Mouse (Mus musculus) midbrain, embryonic 16.5 days (tissue): ENCODE data around the gene Msantd3. TPM values are rescaled to one million over a fixed set of nuclear protein-coding genes. Genes with fewer than 3 reads are reported as not detected.

Experiments used
- ATAC-seq: fragments of 200-750 bp; cut with Nextera tagmentation; 2 replicates; pipeline ENCODE4 v1.8.0; 2017; ENCODE audit warnings: moderate TSS enrichment
- H3K27ac ChIP-seq: fragments of 300-500 bp; sonication (generic); 2 replicates; pipeline ENCODE4 v1.5.1; 2014; ENCODE audit warnings: mild to moderate bottlenecking, low read length, mixed read lengths
- H3K27me3 ChIP-seq: fragments of 300-500 bp; sonication (generic); 2 replicates; pipeline ENCODE4 v1.6.1; 2014; ENCODE audit warnings: low read depth, low read length, mixed read lengths; ENCODE audit not compliant: control insufficient read depth, insufficient read depth
- H3K36me3 ChIP-seq: fragments of 300-500 bp; sonication (generic); 2 replicates; pipeline ENCODE4 v1.6.1; 2014; ENCODE audit warnings: mild to moderate bottlenecking, low read length, moderate library complexity, mixed read lengths; ENCODE audit not compliant: control insufficient read depth, insufficient read depth
- H3K4me1 ChIP-seq: fragments of 300-500 bp; sonication (generic); 2 replicates; pipeline ENCODE4 v1.6.1; 2014; ENCODE audit warnings: mild to moderate bottlenecking, low read length, mixed read lengths; ENCODE audit not compliant: control insufficient read depth, insufficient read depth
- H3K4me2 ChIP-seq: fragments of 300-500 bp; sonication (generic); 2 replicates; pipeline ENCODE4 v1.6.1; 2014; ENCODE audit warnings: mild to moderate bottlenecking, low read length, mixed read lengths
- H3K4me3 ChIP-seq: fragments of 300-500 bp; sonication (generic); 2 replicates; pipeline ENCODE4 v1.5.1; 2014; ENCODE audit warnings: low read depth, mild to moderate bottlenecking, low read length, moderate library complexity, mixed read lengths
- H3K9ac ChIP-seq: fragments of 300-500 bp; sonication (generic); 2 replicates; pipeline ENCODE4 v1.6.1; 2014; ENCODE audit warnings: low read depth, low read length, mixed read lengths
- H3K9me3 ChIP-seq: fragments of 300-500 bp; sonication (generic); replicated peaks from 2 replicates; pipeline ENCODE4 v1.6.1; 2014; ENCODE audit warnings: mild to moderate bottlenecking, low read length, mixed read lengths; ENCODE audit not compliant: control insufficient read depth, poor library complexity, severe bottlenecking
- WGBS: fragments of 180-500 bp; shearing (Covaris S2); extraction: QIAGEN DNeasy Blood & Tissue Kit; methylation state at CpG from one replicate; pipeline ENCODE4 v1.1.7; 2014; 5-methylcytosine and 5-hydroxymethylcytosine counted together
- polyA plus RNA-seq: library from polyadenylated mRNA; unstranded; fragments of >200 nt; fragmentation: Nextera tagmentation; extraction: Ambion mirVana; gene quantifications from 2 replicates; pipeline ENCODE4 v1.2.1, GENCODE M21; 2015

Gene Msantd3
- polyA plus RNA-seq, 1 experiment from 2014 or later = 23.6 TPM

GRCm38 (mm10) chr4:48540576-48541111, 909 bp downstream of the Msantd3 start:
- under 1% methylated on average over 38 of the region's 50 CpGs for WGBS

DNA sequence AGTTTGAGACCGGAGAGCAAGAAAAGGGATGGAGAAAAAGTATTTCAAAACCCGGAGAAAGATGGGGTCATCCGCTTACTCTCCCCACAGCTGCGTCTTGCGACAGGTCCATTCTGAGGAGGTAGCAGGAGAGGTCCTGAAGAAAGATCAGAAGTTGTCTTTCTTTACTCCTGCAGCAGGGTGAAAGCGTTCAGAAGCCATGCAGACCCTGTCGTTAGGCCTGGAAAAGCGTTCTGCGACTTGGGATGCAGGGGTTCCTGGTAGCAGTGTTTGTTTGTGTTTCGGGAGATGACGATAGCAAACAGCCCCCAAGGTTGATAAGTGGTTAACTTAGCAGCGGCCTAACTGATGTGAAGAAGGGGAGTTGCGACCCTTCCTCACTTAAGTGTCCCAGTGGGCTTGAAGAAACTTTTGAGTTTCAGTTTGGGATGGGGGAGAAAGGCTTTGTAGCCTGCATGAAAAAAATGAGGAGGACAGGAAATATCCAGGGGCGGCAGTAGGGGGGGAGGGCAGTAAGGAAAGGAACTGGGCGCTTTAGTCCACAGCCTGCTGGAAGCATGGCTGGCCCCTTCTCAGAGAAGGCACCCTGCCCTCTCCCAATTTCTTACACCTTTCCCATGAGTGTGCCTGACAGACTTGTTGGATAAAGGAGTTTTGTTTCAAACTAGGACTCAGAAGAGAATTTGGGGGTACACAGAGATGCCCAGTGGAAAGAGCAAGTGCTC, 2.0 kb downstream of the Msantd3 start:
- H3K9ac ChIP-seq = peak overlapping the region; percentile 45
- H3K9me3 ChIP-seq = no peaks in the 10 kb centered on the region
- H3K4me3 ChIP-seq = peak overlapping the region; percentile 78
- peaks cover 39% of the 10 kb centered on the region for H3K4me1 ChIP-seq
- peak overlapping the region; percentile 72 for H3K4me2 ChIP-seq
- no peak for ATAC-seq
- H3K27me3 ChIP-seq = no peaks in the 10 kb centered on the region
- H3K27ac ChIP-seq = no peak overlapping the region
- H3K36me3 ChIP-seq = no peaks in the 10 kb centered on the region
- 2% methylated on average over 15 of the region's 15 CpGs for WGBS

More at GRCm38 (mm10) chr4:48540576-48541111, 909 bp downstream of the Msantd3 start:
- peak overlapping the region; percentile 78 for H3K4me3 ChIP-seq
- no peaks in the 10 kb centered on the region for H3K36me3 ChIP-seq
- peak overlapping the region; percentile 72 for H3K4me2 ChIP-seq
- ATAC-seq = peak; percentile 69
- peak overlapping the region; percentile 90 for H3K27ac ChIP-seq
- peak overlapping the region; percentile 94 for H3K9ac ChIP-seq
- peaks cover 29% of the 10 kb centered on the region for H3K4me1 ChIP-seq
- no peaks in the 10 kb centered on the region for H3K9me3 ChIP-seq
- no peaks in the 10 kb centered on the region for H3K27me3 ChIP-seq

GRCm38 (mm10) chr4:48542351-48542750, 2.6 kb downstream of the Msantd3 start:
- Histone ChIP-seq H3K27ac (no peak overlapping the region), H3K9ac (no peak overlapping the region), H3K36me3 (no peaks in the 10 kb centered on the region), H3K4me3 (no peak overlapping the region), H3K4me2 (peak overlapping the region; percentile 72; the same call in 1 of the 2 replicates), H3K4me1 (peaks cover 45% of the 10 kb centered on the region), H3K27me3 (no peaks in the 10 kb centered on the region), H3K9me3 (no peaks in the 10 kb centered on the region)
- WGBS = 29% methylated on average over 5 of the region's 5 CpGs
- no peak for ATAC-seq

GRCm38 (mm10) chr4:48543071-48543865, 3.5 kb downstream of the Msantd3 start:
- H3K36me3 ChIP-seq = no peaks in the 10 kb centered on the region
- H3K9ac ChIP-seq = no peak overlapping the region
- 58% methylated on average over 6 of the region's 6 CpGs for WGBS
- no peaks in the 10 kb centered on the region for H3K9me3 ChIP-seq
- no peaks in the 10 kb centered on the region for H3K27me3 ChIP-seq
- H3K4me3 ChIP-seq = no peak overlapping the region
- ATAC-seq = no peak
- H3K4me1 ChIP-seq = peaks cover 54% of the 10 kb centered on the region
- no peak overlapping the region for H3K27ac ChIP-seq
- no peak overlapping the region for H3K4me2 ChIP-seq

DNA sequence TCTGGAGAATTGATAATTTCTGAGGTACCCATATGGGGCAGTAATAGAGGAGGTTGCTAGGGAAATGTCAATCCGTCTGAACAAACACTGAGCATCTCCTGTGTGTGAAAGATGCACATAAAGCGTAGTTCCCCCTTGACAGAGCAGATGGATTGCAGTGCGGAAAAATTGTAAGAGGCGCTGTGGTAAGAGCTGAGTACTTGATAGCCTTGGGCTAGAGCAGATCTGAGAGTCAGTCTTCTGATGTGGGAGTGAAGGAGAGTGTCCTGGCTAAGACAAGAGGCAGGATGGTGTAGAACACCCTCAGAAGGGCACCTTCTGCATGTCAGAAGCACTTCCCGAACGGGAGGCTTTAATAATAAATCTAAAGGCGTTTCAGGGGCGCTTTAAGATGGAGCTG, 4.4 kb downstream of the Msantd3 start:
- no peak for ATAC-seq
- no peaks in the 10 kb centered on the region for H3K36me3 ChIP-seq
- H3K4me3 ChIP-seq = no peak overlapping the region
- no peak overlapping the region for H3K4me2 ChIP-seq
- no peaks in the 10 kb centered on the region for H3K9me3 ChIP-seq
- H3K4me1 ChIP-seq = peaks cover 59% of the 10 kb centered on the region
- H3K27ac ChIP-seq = no peak overlapping the region
- no peak overlapping the region for H3K9ac ChIP-seq
- WGBS = 59% methylated on average over 8 of the region's 8 CpGs
- H3K27me3 ChIP-seq = no peaks in the 10 kb centered on the region

DNA sequence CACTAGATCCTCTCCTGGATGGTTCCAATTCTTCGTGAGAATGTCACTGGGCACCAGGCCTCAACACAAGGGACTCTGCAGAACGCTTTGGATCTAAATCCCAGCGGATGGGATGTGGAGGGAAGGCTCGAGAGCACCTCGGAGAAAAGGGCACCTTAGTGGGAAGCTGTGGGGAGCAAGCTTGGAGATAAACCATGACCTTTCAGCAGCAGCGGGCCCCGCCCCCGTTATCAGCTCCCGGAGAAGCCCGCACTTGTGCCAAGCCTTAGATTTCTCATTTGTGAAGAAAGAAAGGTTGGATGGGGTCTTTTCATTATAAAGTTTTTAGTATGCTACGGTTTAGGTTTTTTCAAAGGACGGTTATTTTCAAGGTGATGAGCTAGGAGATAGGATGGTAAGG, 6.2 kb downstream of the Msantd3 start:
- Histone ChIP-seq H3K36me3 (no peaks in the 10 kb centered on the region), H3K4me3 (no peak overlapping the region), H3K4me2 (no peak overlapping the region), H3K4me1 (peaks cover 61% of the 10 kb centered on the region), H3K27me3 (no peaks in the 10 kb centered on the region), H3K9me3 (no peaks in the 10 kb centered on the region), H3K27ac (no peak overlapping the region), H3K9ac (no peak overlapping the region)
- ATAC-seq = no peak
- WGBS = 36% methylated on average over 12 of the region's 12 CpGs

DNA sequence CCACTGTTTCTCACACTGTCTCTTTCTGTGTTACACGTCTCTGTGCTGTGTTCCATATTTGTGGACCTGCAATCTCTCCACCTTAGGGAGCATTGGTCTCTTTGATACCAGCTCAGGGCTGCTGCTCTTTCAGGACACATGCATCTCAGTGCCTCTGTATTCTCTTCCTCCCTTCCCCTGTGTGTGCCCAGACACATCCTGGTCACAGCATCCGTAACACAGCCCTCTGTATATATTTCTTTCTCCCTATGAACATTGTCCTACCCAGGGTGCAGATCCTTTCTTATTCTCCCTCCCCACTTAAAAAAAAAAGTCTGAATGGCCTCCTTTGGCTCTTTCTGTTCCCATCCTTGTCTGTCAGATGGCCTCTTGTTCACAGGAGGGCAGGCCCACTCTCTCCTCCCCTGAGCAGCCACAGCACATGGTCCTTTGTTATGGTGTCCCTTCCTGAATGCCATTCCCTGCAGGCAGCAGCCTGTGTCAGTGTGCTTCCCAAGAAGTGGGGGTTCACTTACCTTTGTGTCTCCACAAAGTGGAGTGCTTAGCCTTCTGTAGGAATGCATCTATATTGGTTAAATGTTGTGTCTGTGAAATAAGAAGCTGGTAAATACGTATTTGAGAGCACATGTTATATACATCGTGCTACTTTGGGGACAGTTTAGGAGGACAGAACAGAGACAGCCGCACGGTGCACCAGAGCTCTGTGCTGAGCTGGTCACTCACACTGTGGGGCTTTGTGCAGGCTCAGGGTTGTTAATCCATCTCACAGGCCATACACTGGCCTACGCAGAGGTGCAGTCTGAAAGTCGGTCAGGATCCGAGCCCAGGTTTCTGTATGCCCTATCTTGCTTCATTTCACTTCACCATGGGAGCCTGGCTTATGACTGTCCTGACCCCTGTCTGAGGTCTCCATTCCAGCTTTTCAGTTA, 7.1 kb downstream of the Msantd3 start:
- Histone ChIP-seq H3K9ac (no peak overlapping the region), H3K27ac (0 out of 2 replicates have a peak overlapping the region, but pooled peaks have one; percentile 30), H3K36me3 (no peaks in the 10 kb centered on the region), H3K9me3 (no peaks in the 10 kb centered on the region), H3K4me3 (no peak overlapping the region), H3K4me2 (no peak overlapping the region), H3K4me1 (peaks cover 55% of the 10 kb centered on the region), H3K27me3 (no peaks in the 10 kb centered on the region)
- WGBS = 16% methylated on average over 9 of the region's 9 CpGs
- ATAC-seq = peak; percentile 43

DNA sequence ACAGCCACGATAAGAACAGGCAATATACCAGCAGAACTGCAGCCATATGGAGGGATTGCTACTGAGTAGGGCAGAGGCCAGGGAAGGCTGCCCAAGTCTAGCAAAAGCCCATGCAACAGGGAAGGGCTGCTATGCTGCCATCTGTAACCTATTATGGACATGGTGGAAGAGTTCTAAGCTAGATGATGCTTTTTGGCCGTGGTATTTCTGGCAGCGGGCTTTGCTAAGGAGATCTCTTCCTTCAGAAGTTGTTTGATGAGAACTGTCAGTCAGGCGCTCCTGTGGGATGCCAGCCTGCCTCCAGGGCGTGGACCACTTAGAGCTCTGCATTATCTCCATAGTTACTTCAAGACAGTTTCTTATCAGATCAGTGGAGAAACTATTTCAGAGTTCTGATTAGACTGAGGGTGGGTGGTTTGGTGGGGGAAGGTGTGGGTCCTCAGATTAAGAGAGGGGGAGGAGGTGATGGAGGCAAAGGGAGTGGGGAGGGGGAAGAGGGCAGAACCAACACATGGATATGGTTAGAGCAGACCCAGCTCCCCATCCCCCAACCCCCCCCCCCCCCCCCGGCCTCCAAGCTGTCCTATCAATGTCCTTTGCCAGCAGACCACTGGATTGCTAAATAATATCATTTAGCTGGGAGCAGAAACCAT, 8.8 kb downstream of the Msantd3 start:
- peaks cover 45% of the 10 kb centered on the region for H3K4me1 ChIP-seq
- H3K4me2 ChIP-seq = no peak overlapping the region
- peaks cover 10% of the 10 kb centered on the region for H3K36me3 ChIP-seq
- H3K9ac ChIP-seq = no peak overlapping the region
- no peaks in the 10 kb centered on the region for H3K9me3 ChIP-seq
- 34% methylated on average over 5 of the region's 6 CpGs for WGBS
- no peak overlapping the region for H3K4me3 ChIP-seq
- no peak for ATAC-seq
- no peaks in the 10 kb centered on the region for H3K27me3 ChIP-seq
- H3K27ac ChIP-seq = no peak overlapping the region
